Mouse (Mus musculus): ENCODE measurements around the gene Mrgprd.

GRCm38 (mm10) chr7:145292726-145293125, 21.9 kb upstream of the Mrgprd start:
- no peak for TF ChIP-seq POLR2A (IDR thresholded peaks at IDR 0.05; ENCODE audit: extremely low read depth, insufficient read depth, low read length)
- no peak for TF ChIP-seq CTCF (IDR thresholded peaks at IDR 0.05; ENCODE audit: low read depth, low read length)

Measured in liver, adult 2 months (tissue).